ENCODE assay signal across 7 mouse cellular contexts in the genomic region with DNA sequence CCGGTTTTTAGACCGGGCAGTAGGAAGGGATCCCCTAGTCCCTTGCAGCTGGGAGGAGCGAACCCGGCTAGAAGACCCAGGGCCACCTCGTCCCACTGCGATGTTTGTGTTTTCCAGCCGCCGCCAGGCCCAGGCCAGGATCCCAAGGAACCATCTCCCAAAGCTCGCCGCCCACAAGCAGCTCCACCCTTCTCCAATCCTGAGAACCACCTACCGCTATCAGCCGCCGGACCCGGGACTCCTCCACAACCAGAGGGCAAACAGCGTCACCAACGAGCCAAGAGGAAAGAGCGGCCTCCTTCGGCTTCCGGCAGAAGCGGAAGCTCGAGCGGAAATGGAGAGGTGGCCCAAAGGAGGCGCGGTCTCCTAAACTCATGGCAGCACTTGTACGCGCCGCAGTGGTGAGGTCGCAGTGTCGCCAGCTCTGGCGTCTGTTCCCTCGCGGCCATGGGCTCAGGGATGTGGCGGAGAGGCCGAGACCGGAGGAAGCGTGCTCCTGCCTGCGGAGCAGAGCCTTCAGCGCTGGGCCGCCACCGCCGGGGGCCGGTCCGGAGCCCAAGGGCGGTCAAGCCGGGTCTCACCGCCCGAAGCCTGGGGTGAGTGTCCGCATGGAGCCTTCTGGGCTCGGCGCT. TPM values are rescaled to one million over a fixed set of nuclear protein-coding genes. Genes with fewer than 3 reads are reported as not detected.
DNase-seq lines count a peak whose midpoint lies in the region; ATAC-seq lines count a peak whose summit lies in the region.

Gene Adprm, minus strand, starts transcription at position 274 of the 632 bp plus-strand sequence.
Gene Sco1, plus strand, starts transcription at position 350 of the 632 bp plus-strand sequence.

- peak; percentile 86 for DNase-seq in adrenal gland, postnatal 25 days
- DNase-seq in heart, adult 11 months, result peak; percentile 99
- peak; percentile 91 for DNase-seq in kidney, adult 18-20 months
- DNase-seq in limb, embryonic 11.5 days (ENCODE audit: low spot score), result peak; percentile 87
- DNase-seq in midbrain, embryonic 14.5 days, result peak; percentile 93
- DNase-seq in spleen, adult 18-20 months, result peak; percentile 70 to 79

- H3K9me3 ChIP-seq in embryonic facial prominence, embryonic 12.5 days, result no peaks in the 10 kb centered on the region
- H3K9me3 ChIP-seq in limb, embryonic 11.5 days (ENCODE audit: control insufficient read depth, low read length), result no peaks in the 10 kb centered on the region
- H3K9me3 ChIP-seq in midbrain, embryonic 14.5 days (ENCODE audit: control insufficient read depth, low read length), result no peaks in the 10 kb centered on the region

- peak within 1 kb of the TSS; percentile 83 for H3K27ac ChIP-seq in embryonic facial prominence, embryonic 12.5 days
- H3K27ac ChIP-seq in limb, embryonic 11.5 days (replicated peaks; ENCODE audit: low read depth, low read length), result peak within 1 kb of the TSS; percentile 51; the same call in 1 of the 2 replicates
- H3K27ac ChIP-seq in midbrain, embryonic 14.5 days (replicated peaks; ENCODE audit: low read depth, low read length), result peak within 1 kb of the TSS; percentile 76

- WGBS in embryonic facial prominence, embryonic 12.5 days, result under 1% methylated on average over 50 of the region's 50 CpGs
- under 1% methylated on average over 50 of the region's 50 CpGs for WGBS in limb, embryonic 11.5 days
- WGBS in midbrain, embryonic 14.5 days, result under 1% methylated on average over 50 of the region's 50 CpGs

- H3K4me2 ChIP-seq in embryonic facial prominence, embryonic 12.5 days (replicated peaks), result peak within 1 kb of the TSS; percentile 58
- peak within 1 kb of the TSS; percentile 67 for H3K4me2 ChIP-seq in limb, embryonic 11.5 days (ENCODE audit: low read depth, severe bottlenecking)
- peak within 1 kb of the TSS; percentile 78 for H3K4me2 ChIP-seq in midbrain, embryonic 14.5 days (ENCODE audit: low read length)

- peak; percentile 89 for ATAC-seq in embryonic facial prominence, embryonic 12.5 days (ENCODE audit: insufficient number of reproducible peaks, insufficient read depth, low FRiP score, low TSS enrichment)
- peak; percentile 90 for ATAC-seq in limb, embryonic 11.5 days (ENCODE audit: insufficient number of reproducible peaks, low FRiP score, low TSS enrichment, low read depth)
- peak; percentile 88 for ATAC-seq in midbrain, embryonic 14.5 days (ENCODE audit: low FRiP score, low TSS enrichment)

- peak within 1 kb of the TSS; percentile 100 for H3K4me3 ChIP-seq in embryonic facial prominence, embryonic 12.5 days
- peak within 1 kb of the TSS; percentile 99 for H3K4me3 ChIP-seq in limb, embryonic 11.5 days (ENCODE audit: low read depth, low read length)
- H3K4me3 ChIP-seq in midbrain, embryonic 14.5 days (replicated peaks; ENCODE audit: low read depth, low read length), result peak within 1 kb of the TSS; percentile 94

- H3K9ac ChIP-seq in embryonic facial prominence, embryonic 12.5 days, result peak within 1 kb of the TSS; percentile 84
- peak within 1 kb of the TSS; percentile 85 for H3K9ac ChIP-seq in limb, embryonic 11.5 days (ENCODE audit: low read length)
- H3K9ac ChIP-seq in midbrain, embryonic 14.5 days (replicated peaks; ENCODE audit: low read length), result peak within 1 kb of the TSS; percentile 69

- H3K27me3 ChIP-seq in embryonic facial prominence, embryonic 12.5 days, result no peaks in the 10 kb centered on the region
- H3K27me3 ChIP-seq in limb, embryonic 11.5 days (ENCODE audit: control insufficient read depth, insufficient read depth, low read length), result no peaks in the 10 kb centered on the region
- no peaks in the 10 kb centered on the region for H3K27me3 ChIP-seq in midbrain, embryonic 14.5 days (ENCODE audit: control insufficient read depth, insufficient read depth, low read length)

- H3K36me3 ChIP-seq in embryonic facial prominence, embryonic 12.5 days, result peaks cover 24% of the 10 kb centered on the region
- H3K36me3 ChIP-seq in limb, embryonic 11.5 days (ENCODE audit: control insufficient read depth, insufficient read depth, low read length), result no peaks in the 10 kb centered on the region; the same call in 1 of the 2 replicates
- peaks cover 25% of the 10 kb centered on the region for H3K36me3 ChIP-seq in midbrain, embryonic 14.5 days (ENCODE audit: control insufficient read depth, insufficient read depth, low read length)

- H3K4me1 ChIP-seq in embryonic facial prominence, embryonic 12.5 days, result peaks cover 9% of the 10 kb centered on the region
- peaks cover 5% of the 10 kb centered on the region for H3K4me1 ChIP-seq in limb, embryonic 11.5 days (ENCODE audit: control insufficient read depth, insufficient read depth, low read length)
- peaks cover 16% of the 10 kb centered on the region for H3K4me1 ChIP-seq in midbrain, embryonic 14.5 days (ENCODE audit: control insufficient read depth, insufficient read depth, low read length)

RNA-seq across cellular contexts. Expression of gene Adprm, which starts in this region (rescaled TPM):
- total RNA-seq in adrenal gland, postnatal 25 days (2021), result 26.2 and 27.3 TPM in 2 replicates
- 34.8 and 44.2 TPM in 2 replicates for polyA plus RNA-seq in embryonic facial prominence, embryonic 12.5 days (2016; fragmentation: Nextera tagmentation; extraction: Ambion mirVana)
- 33.2 and 35.3 TPM in 2 replicates for polyA plus RNA-seq in limb, embryonic 11.5 days (2014; fragmentation: Nextera tagmentation; extraction: Ambion mirVana)
- polyA plus RNA-seq in midbrain, embryonic 14.5 days (2014; fragmentation: Nextera tagmentation; extraction: Ambion mirVana), result 29.3 and 36.6 TPM in 2 replicates

RNA-seq across cellular contexts. Expression of gene Sco1, which starts in this region (rescaled TPM):
- 19.9 and 21.0 TPM in 2 replicates for total RNA-seq in adrenal gland, postnatal 25 days (2021)
- polyA plus RNA-seq in embryonic facial prominence, embryonic 12.5 days (2016; fragmentation: Nextera tagmentation; extraction: Ambion mirVana), result 20.7 and 23.5 TPM in 2 replicates
- polyA plus RNA-seq in limb, embryonic 11.5 days (2014; fragmentation: Nextera tagmentation; extraction: Ambion mirVana), result 21.7 and 23.2 TPM in 2 replicates
- 11.3 and 13.1 TPM in 2 replicates for polyA plus RNA-seq in midbrain, embryonic 14.5 days (2014; fragmentation: Nextera tagmentation; extraction: Ambion mirVana)

Comparison
In these comparisons a context has a peak if more than half of its experiments do, and no peak if none do; other contexts are left out.
1. Peak in every context shown above with its lines: DNase-seq, ATAC-seq, H3K4me3 ChIP-seq and H3K27ac ChIP-seq.